Mouse (Mus musculus) heart, postnatal 14 days (tissue): ENCODE measurements around the gene Tgfbr2. TPM values are rescaled to one million over a fixed set of nuclear protein-coding genes. Genes with fewer than 3 reads are reported as not detected.
A peak's percentile ranks its signal among the peaks of the same experiment; 100 is the strongest.

Source experiments
- DNase-seq, 2 experiments: peaks; one replicate each; pipeline ENCODE4 v3.0.0; 2021 to 2022
- intact Hi-C: fragments of 180-260 bp; cut with DNase I; formaldehyde crosslinking; loops from one replicate; pipeline ENCODE4 v1.15.1; 2025
- total RNA-seq, 2 experiments: library from RNA; stranded (reverse); gene quantifications; 2 replicates each; pipeline ENCODE4 v1.2.3; 2021

Gene Tgfbr2
- total RNA-seq, 2 experiments from 2014 or later: 42.3 to 52.2 TPM

- DNase-seq: no peak
- intact Hi-C loops: no loop called here
Measured at GRCm38 (mm10) chr9:116162866-116163374, 12.2 kb downstream of the Tgfbr2 start.

GRCm38 (mm10) chr9:116160860-116161259 is 14.3 kb downstream of the Tgfbr2 start:
- intact Hi-C loops: no loop called here
- DNase-seq: no peak

GRCm38 (mm10) chr9:116160067-116160466 is 15.1 kb downstream of the Tgfbr2 start:
- no peak for DNase-seq
- intact Hi-C loops: no loop called here

- no peak for DNase-seq
- intact Hi-C loops: no loop called here
Measured at GRCm38 (mm10) chr9:116156501-116156900, 18.7 kb downstream of the Tgfbr2 start.

- intact Hi-C loops: no loop called here
- no peak for DNase-seq
Measured at GRCm38 (mm10) chr9:116152878-116153277, 22.3 kb downstream of the Tgfbr2 start.

GRCm38 (mm10) chr9:116150725-116151396 is 24.3 kb downstream of the Tgfbr2 start:
- DNase-seq: no peak
- intact Hi-C loops: no loop called here

- intact Hi-C loops: no loop called here
- no peak for DNase-seq
Measured at GRCm38 (mm10) chr9:116148809-116149208, 26.4 kb downstream of the Tgfbr2 start.

- intact Hi-C loops: no loop called here
Measured at GRCm38 (mm10) chr9:116146235-116146634, 28.9 kb downstream of the Tgfbr2 start.

GRCm38 (mm10) chr9:116145231-116145641 is 29.9 kb downstream of the Tgfbr2 start:
- intact Hi-C loops: no loop called here
- DNase-seq: no peak

More at GRCm38 (mm10) chr9:116146235-116146634, 28.9 kb downstream of the Tgfbr2 start:
- DNase-seq: peak; percentile 33 to 47

GRCm38 (mm10) chr9:116140422-116140821 is 34.7 kb downstream of the Tgfbr2 start:
- DNase-seq: no peak
- intact Hi-C loops: no loop called here

GRCm38 (mm10) chr9:116139549-116139948 is 35.6 kb downstream of the Tgfbr2 start:
- intact Hi-C loops: no loop called here
- DNase-seq: no peak

- intact Hi-C loops: no loop called here
- DNase-seq: no peak
Measured at GRCm38 (mm10) chr9:116138595-116139134, 36.5 kb downstream of the Tgfbr2 start.

- DNase-seq: no peak
- intact Hi-C loops: no loop called here
Measured at GRCm38 (mm10) chr9:116137645-116138044, 37.5 kb downstream of the Tgfbr2 start.

- no peak for DNase-seq
Measured at GRCm38 (mm10) chr9:116136811-116137210, 38.3 kb downstream of the Tgfbr2 start.

GRCm38 (mm10) chr9:116136146-116136545 is 39.0 kb downstream of the Tgfbr2 start:
- no peak for DNase-seq
- intact Hi-C loops: no loop called here

More at GRCm38 (mm10) chr9:116136811-116137210, 38.3 kb downstream of the Tgfbr2 start:
- intact Hi-C loops: no loop called here

- intact Hi-C loops: loop anchor here (5.0 kb wide), 1 partner anchor 38 kb away; no protein-coding TSS in a partner anchor
- DNase-seq: no peak
Measured at GRCm38 (mm10) chr9:116134488-116134887, 40.7 kb downstream of the Tgfbr2 start.

- intact Hi-C loops: loop anchor here (5.0 kb wide), 1 partner anchor 39 kb away; no protein-coding TSS in a partner anchor
- DNase-seq: no peak
Measured at GRCm38 (mm10) chr9:116133312-116133980, 41.7 kb downstream of the Tgfbr2 start.

- no peak for DNase-seq
- intact Hi-C loops: no loop called here
Measured at GRCm38 (mm10) chr9:116128886-116129285, 46.3 kb downstream of the Tgfbr2 start.

- DNase-seq: no peak
- intact Hi-C loops: no loop called here
Measured at GRCm38 (mm10) chr9:116128311-116128710, 46.8 kb downstream of the Tgfbr2 start.

- intact Hi-C loops: no loop called here
Measured at GRCm38 (mm10) chr9:116126494-116126893, 48.7 kb downstream of the Tgfbr2 start.

GRCm38 (mm10) chr9:116122969-116123589 is 52.1 kb downstream of the Tgfbr2 start:
- intact Hi-C loops: no loop called here

More at GRCm38 (mm10) chr9:116126494-116126893, 48.7 kb downstream of the Tgfbr2 start:
- no peak for DNase-seq

More at GRCm38 (mm10) chr9:116122969-116123589, 52.1 kb downstream of the Tgfbr2 start:
- DNase-seq: peak; percentile 40 to 50
